Mouse (Mus musculus) olfactory bulb, adult 2 months (tissue): ENCODE data around the gene Bicra.

Experiments
- CTCF ChIP-seq: fragments of 200-500 bp; IDR thresholded peaks from 2 replicates; pipeline ENCODE4 v1.5.1; 2012; ENCODE audit warnings: low read depth, mild to moderate bottlenecking, low read length, moderate library complexity; ENCODE audit not compliant: insufficient read depth
- POLR2A ChIP-seq: fragments of 200-500 bp; IDR thresholded peaks from 2 replicates; pipeline ENCODE4 v1.6.1; 2012; ENCODE audit warnings: mild to moderate bottlenecking, low read depth, low read length, moderate library complexity; ENCODE audit not compliant: insufficient read depth

DNA sequence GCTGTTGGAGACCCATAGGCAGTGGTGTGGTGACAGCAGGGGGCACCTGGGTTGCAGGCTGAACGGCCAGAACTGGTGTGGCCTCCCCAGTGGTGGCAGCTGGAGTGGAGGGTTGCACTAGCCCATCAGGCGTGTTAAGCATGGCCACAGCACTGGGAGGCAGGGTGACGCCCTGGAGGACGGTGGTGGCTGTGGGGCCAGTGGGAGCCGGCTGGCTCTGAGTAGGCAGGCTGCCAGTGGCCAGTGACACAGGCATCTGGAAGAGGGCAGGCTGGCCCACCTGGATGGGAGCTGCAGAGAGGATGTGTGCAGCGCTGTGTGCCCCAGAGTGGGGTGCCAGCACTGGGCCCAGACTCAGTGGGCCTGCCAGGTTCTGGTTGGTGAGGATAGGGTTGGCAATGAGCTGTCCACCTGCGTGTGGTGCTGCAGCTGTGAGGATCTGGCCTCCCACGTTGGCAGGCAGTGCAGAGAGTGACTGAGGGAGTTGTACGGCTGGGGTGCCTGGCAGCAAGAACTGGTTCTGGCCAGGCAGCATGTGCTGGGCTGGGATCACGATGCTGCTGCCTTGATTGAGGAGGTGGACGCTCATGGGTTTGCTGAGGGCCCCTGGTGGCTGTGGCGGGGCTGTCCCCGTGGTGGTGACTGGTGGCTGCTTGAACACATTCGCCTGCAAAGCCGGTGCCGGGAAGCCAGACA is 59.9 kb downstream of the Bicra start:
- no peak for TF ChIP-seq CTCF
- no peak for TF ChIP-seq POLR2A
